Mouse (Mus musculus) myocyte (in vitro differentiated cells): Measurements from ENCODE around the gene Amot.

ENCODE experiments used
- CEBPB ChIP-seq: IDR thresholded peaks from 2 replicates; pipeline ENCODE4 v1.6.1; 2011; ENCODE audit warnings: mild to moderate bottlenecking, moderate library complexity; ENCODE audit not compliant: poor library complexity, insufficient read depth, severe bottlenecking
- E2F4 ChIP-seq: IDR thresholded peaks from one replicate; pipeline ENCODE4 v1.6.1; 2011; ENCODE audit warnings: mild to moderate bottlenecking, control low read depth, moderate library complexity; ENCODE audit not compliant: insufficient read depth
- MYOD1 ChIP-seq, 3 experiments: IDR thresholded peaks; one replicate each; pipeline ENCODE4 v1.6.1; 2011; ENCODE audit warnings: control low read depth in 2 of 3, low read depth in 2 of 3, mild to moderate bottlenecking in 2 of 3, moderate library complexity in 1 of 3; ENCODE audit not compliant: insufficient read length in 2 of 3, control insufficient read depth in 1 of 3
- MYOG ChIP-seq, 3 experiments: IDR thresholded peaks; one replicate each; pipeline ENCODE4 v1.6.1; 2011; ENCODE audit warnings: control low read depth in 2 of 3, low read depth in 2 of 3, mild to moderate bottlenecking in 2 of 3; ENCODE audit not compliant: insufficient read length in 2 of 3, control insufficient read depth in 1 of 3, insufficient read depth in 1 of 3
- POLR2A ChIP-seq: IDR thresholded peaks from one replicate; pipeline ENCODE4 v1.6.1; 2011; ENCODE audit warnings: low read depth, mild to moderate bottlenecking, control low read depth, moderate library complexity; ENCODE audit not compliant: insufficient read length
- TCF3 ChIP-seq: IDR thresholded peaks from one replicate; pipeline ENCODE4 v1.6.1; 2011; ENCODE audit warnings: low read depth, control low read depth; ENCODE audit not compliant: insufficient read length
- USF1 ChIP-seq: IDR thresholded peaks from one replicate; pipeline ENCODE4 v1.6.1; 2011; ENCODE audit warnings: low read depth, mild to moderate bottlenecking, control low read depth, moderate library complexity

- TF ChIP-seq TCF3 (no peak), USF1 (no peak), POLR2A (no peak), E2F4 (no peak), CEBPB (no peak), MYOG (IDR thresholded peaks at IDR 0.05; ENCODE audit: control insufficient read depth in 1 of 3, insufficient read depth in 1 of 3, insufficient read length in 2 of 3, low read depth in 2 of 3) (no peak), MYOD1 (IDR thresholded peaks at IDR 0.05; ENCODE audit: control insufficient read depth in 1 of 3, insufficient read length in 2 of 3, low read depth in 2 of 3) (no peak)
Measured at GRCm38 (mm10) chrX:145477725-145478194, 27.2 kb downstream of the Amot start.
